Mouse (Mus musculus) embryonic stem cell, embryonic (primary cell): ENCODE results near the gene Gm14137.

Experiments used
- CTCF ChIA-PET, 4 experiments: fragments of 300-600 bp in 2 of 4; fragments of 350-600 bp in 2 of 4; sonication (Branson Sonifier 250); formaldehyde crosslinking; loops; one replicate each; lab custom pipeline; 2022; ENCODE audit warnings: inconsistent platforms in 2 of 4; lab: Charles Lee
- POLR2A ChIA-PET, 4 experiments: fragments of 300-600 bp in 2 of 4; fragments of 350-600 bp in 2 of 4; sonication (Branson Sonifier 250); formaldehyde crosslinking; loops; one replicate each; lab custom pipeline; 2022; ENCODE audit warnings: antibody characterized with exemption in 4 of 4, inconsistent platforms in 1 of 4; lab: Charles Lee

Gm14137 gene

DNA sequence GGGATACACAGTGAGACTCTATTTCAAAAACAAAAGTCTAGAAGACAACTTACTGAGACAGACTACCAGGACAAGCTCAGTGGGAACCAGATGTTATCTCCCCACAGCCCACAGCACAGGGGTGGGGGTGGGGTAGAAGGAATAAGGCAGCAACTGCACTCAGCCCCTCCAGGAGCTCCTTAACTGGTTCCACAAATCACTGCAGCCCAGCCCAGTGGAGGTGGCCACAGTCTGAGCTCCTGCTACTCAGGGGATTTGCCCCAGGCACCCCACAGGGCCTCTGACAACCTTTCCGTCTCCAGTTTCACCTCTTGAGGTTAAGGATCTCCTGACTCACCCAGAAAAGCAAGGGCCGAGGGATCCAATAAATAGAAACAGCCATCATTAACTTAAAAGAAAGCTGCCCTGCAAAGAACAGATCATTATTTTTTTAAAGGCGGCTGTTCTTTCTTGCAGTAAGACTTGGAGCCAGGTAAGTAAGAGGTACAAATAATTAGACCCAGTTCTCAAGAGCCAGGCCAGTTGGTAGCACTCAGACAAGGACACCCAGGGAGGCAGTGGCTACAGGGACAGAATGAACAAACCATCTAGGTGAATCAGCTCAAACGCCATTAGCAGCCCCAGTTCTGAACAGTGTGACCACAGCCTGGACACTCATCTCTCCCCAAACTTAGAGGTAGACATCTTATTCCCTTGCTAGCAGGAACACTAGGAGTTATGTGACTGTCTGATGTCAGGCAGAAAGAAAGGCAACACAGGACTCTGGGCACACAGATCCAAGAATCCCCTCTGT is 22.2 kb downstream of the Gm14137 start:
- ChIA-PET CTCF (interaction anchor here in 2 of 4 experiments (0.7 to 2.3 kb wide), 4 partner anchors 8 to 92 kb away, joined by 3 to 7 read pairs (median 4); partner anchors contain the start of gene Vps18 (in 2 of the 2)), POLR2A (interaction anchor here in 2 of 4 experiments (0.6 to 4.3 kb wide), 10 partner anchors 9 to 453 kb away, joined by 3 to 12 read pairs (median 3); partner anchors contain the start of genes Ino80 (in 1 of the 2), Spint1 (in 1 of the 2) and Vps18 (in 1 of the 2))

DNA sequence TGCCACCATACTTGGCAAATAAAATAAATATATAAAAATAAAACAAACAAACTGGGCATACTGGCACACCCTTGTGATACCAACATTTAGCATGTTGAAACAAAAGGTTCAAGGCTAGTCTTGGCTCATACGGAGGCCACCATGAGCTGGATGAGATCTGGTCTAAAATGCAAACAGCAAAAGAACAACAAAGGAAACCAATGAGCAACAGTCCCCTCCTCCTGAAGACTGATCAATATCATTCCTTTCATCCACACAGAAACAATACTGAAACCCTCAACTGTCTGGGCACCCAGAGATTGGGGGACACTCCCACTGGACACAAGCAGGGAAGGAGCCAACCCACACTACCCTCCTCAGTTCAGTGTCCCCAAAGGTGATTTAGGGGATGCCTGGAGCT is 23.2 kb downstream of the Gm14137 start:
- POLR2A ChIA-PET = interaction anchor here in 1 of 4 experiments (0.9 to 1.4 kb wide), 2 partner anchors 27 to 53 kb away, joined by 3 to 6 read pairs; no protein-coding TSS in a partner anchor
- CTCF ChIA-PET = interaction anchor here in 2 of 4 experiments (0.7 to 1.3 kb wide), 3 partner anchors 8 to 30 kb away, joined by 3 to 5 read pairs (median 3); no protein-coding TSS in a partner anchor

DNA sequence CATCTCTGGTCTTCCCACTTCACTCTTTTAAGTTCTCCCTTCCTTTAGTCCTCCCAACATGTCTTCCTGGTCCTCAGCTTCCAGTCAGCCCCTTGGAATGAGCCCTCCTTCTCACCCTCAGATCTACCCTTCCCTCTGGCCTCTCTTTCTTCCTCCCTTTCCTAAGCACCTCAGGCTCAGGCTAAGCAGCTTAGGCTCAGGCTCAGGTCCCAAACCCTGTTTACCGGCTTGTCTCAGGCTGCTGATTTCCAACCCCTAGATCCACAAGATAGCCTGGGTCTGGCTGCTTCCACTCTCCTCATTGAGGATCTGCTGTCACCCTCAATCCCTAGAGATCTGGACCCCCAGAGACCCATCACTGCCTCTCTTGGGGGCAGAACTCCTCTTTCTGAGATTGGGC is 23.7 kb downstream of the Gm14137 start:
- ChIA-PET POLR2A (interaction anchor here in 1 of 4 experiments (0.5 to 0.9 kb wide), 2 partner anchors 26 to 941 kb away, joined by 3 read pairs; no protein-coding TSS in a partner anchor), CTCF (interaction anchor here in 1 of 4 experiments (1.1 kb wide), 1 partner anchor 8 kb away, joined by 5 read pairs; no protein-coding TSS in a partner anchor)

DNA sequence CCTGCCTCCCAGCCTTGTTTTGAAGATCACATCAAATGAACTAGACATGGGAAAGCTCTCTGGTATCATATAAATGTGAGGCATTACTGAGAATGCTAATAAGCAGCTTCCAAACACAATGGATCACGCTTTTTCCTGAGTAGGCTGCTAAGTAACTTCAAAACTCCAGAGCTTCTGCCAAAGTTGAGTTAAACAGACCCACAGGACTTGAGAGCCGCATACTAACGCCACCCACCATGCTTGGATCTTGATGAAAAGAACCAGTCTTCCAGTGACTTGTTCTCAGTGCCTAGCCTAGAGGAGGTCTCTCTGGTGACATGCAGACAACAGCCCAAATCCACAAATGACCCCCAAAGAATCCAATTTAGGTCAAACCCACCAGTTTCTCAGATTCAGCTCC is 24.6 kb downstream of the Gm14137 start:
- ChIA-PET POLR2A (interaction anchor here in 2 of 4 experiments (0.6 to 0.8 kb wide), 2 partner anchors 35 to 51 kb away, joined by 3 read pairs; no protein-coding TSS in a partner anchor), CTCF (interaction anchor here in 3 of 4 experiments (0.5 to 0.9 kb wide), 3 partner anchors 31 to 125 kb away, joined by 3 to 8 read pairs (median 3); partner anchors contain the start of gene Vps18 (in 1 of the 3))

DNA sequence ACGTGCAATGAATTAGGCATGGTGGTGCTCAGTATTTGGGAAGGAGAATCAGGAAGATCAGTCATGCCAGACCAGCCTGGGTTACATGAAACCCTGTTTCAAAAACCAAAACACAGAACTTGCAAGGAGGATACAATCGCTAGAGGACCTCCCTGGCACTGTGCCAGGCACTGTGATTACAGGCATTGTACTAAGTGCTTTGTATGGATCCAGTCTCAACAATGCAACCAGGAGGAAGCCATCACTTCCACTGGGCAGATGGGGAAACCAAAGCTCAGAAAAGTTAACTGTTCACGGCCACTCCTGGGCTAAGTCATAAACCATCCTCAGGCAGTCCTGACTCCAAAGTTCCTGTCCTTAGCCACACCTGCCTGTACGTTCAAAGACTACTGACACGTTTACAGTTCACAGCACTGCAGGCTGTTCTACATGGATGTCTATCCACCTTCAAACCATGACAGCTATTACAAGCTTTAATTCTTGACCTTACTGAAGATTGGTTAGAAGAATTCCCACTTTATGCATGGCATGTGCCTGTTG is 28.7 kb downstream of the Gm14137 start:
- CTCF ChIA-PET = interaction anchor here (0.5 to 2.0 kb wide), 13 partner anchors 9 to 309 kb away, joined by 3 to 5 read pairs (median 4); partner anchors contain the start of gene Vps18 (in 3 of the 4)
- POLR2A ChIA-PET = interaction anchor here in 3 of 4 experiments (0.6 to 2.1 kb wide), 19 partner anchors 8 to 174 kb away, joined by 3 to 19 read pairs (median 4); partner anchors contain the start of genes Vps18 (in 2 of the 3), Ccdc32 (in 1 of the 3), Ppp1r14d (in 1 of the 3) and Rhov (in 1 of the 3)

DNA sequence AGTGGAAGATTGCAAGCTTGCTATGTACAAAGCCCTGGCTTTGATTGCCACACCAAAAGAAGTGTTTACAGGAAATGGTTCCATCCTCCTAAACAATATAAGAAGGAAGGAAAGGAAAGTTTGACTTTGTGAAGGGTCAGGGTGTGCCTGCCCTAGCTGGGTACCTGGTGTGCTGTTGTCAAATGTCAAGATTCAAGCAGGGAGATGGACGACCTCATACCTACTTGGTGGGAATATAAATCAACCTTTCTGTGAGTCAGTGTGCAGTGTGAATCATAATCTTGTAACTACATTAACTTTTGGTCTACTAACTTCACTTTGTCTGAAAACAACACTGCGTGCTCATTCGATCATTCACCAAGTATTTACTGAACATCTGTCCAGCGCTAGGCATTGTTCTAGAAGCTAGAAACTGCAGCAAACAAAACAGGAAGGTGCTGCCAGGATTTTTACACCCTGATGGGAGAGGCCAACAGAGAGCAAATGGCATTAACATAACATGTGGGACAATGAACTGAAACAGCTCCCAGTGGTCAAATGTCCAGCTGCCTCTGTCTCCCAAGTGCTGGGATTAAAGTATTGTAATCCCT is 29.7 kb downstream of the Gm14137 start:
- POLR2A ChIA-PET = interaction anchor here in 2 of 4 experiments (0.6 to 2.8 kb wide), 22 partner anchors 8 to 274 kb away, joined by 3 to 19 read pairs (median 4); partner anchors contain the start of genes Rhov (in 2 of the 2), Vps18 (in 2 of the 2), Ino80 (in 1 of the 2) and Ppp1r14d (in 1 of the 2)
- CTCF ChIA-PET = interaction anchor here (0.6 to 2.0 kb wide), 11 partner anchors 14 to 308 kb away, joined by 3 to 5 read pairs (median 4); partner anchors contain the start of gene Vps18 (in 3 of the 4)

DNA sequence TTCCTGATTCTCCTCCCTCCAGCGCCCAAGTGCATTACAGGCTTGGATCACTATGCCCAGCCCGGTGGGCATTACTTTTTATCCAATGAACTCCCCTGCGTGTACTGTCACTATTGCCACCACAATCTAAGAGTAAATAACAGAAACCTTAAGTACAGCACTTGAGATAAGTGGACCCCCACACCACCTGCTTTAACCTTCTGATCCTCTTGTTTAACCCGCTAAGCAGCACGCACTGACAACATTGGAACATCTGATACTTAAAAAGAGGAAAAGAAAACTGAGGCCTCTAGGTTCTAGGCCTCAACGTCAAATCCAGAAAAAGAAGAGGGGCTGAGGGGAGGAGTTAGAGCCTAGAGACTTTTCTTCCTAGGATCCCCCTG is 33.6 kb downstream of the Gm14137 start:
- ChIA-PET CTCF (no interaction called here), POLR2A (interaction anchor here in 2 of 4 experiments (0.6 to 1.6 kb wide), 4 partner anchors 40 to 279 kb away, joined by 3 to 5 read pairs (median 4); partner anchors contain the start of gene Rhov (in 1 of the 2))

DNA sequence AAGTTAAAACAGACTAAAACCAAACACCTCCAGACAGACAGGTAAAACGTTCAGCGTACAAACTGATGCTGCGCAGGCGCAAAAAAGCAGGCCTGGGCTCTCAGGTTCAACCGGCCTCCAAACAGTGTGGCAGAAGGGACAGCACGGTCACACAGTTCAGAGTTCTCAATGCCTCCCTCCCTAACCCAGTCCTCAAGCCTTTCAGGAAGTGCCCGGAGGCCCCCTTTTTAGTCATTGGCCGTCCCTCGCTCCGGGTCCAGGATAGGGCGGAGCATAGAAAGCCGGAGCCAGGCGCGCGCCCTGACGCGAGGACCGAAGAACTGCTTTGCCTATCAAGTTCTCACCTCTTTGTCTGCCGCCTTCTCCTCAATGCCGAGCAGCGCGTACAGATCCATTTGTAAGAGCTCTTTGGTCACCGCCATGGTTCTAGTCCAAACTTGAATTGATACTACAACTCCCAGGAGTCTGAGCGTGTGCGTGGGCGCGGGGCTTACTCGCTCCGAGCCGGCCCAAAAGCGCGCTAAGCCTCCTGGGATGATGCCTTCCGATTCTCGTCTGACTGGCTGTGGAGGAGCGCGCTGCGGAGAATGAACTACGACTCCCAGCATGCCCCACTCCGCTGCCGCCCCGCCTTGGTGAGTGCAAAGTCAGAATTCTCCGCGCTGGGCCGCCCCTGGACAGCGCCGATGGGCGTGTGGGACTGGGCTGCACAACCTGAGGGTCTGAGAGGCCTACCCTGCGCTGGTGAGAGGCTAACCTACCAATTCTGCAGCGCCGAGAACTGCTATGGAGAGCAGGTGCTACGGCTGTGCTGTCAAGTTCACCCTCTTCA is 34.3 kb downstream of the Gm14137 start, which contains the start of the genes Zfyve19 and Dnajc17:
Zfyve19 (plus strand) TSS at position 274 of the 832 bp plus-strand sequence.
Dnajc17 (minus strand) TSS at position 452 of the 832 bp plus-strand sequence.
- ChIA-PET CTCF (no interaction called here), POLR2A (interaction anchor here in 2 of 4 experiments (0.6 to 1.6 kb wide), 5 partner anchors 40 to 280 kb away, joined by 3 to 5 read pairs (median 3); partner anchors contain the start of genes Ccdc32 (in 1 of the 2) and Rhov (in 1 of the 2))

DNA sequence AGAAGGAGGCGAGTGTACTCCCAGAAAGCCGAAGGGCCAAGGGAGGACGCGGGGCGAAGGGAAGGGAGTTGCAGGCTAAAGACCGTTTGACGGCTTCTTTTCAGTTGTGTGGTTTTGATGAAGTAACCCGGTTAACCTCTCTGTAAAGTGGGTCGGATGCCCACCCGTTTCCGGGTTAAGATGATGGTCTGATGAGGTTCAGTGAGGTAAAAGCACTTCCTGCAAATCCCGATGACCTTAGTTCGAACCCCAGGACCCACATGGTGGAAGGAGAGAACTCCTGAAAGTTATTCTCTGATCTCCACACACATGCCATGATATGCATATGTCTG is 34.8 kb downstream of the Gm14137 start:
- CTCF ChIA-PET = no interaction called here
- POLR2A ChIA-PET = interaction anchor here in 3 of 4 experiments (1.0 to 1.6 kb wide), 9 partner anchors 13 to 255 kb away, joined by 3 to 4 read pairs (median 3); partner anchors contain the start of genes Ccdc32 (in 1 of the 3), Rhov (in 1 of the 3) and Vps18 (in 1 of the 3)
